28 mouse cellular contexts compared by ENCODE assay signal in the genomic region with DNA sequence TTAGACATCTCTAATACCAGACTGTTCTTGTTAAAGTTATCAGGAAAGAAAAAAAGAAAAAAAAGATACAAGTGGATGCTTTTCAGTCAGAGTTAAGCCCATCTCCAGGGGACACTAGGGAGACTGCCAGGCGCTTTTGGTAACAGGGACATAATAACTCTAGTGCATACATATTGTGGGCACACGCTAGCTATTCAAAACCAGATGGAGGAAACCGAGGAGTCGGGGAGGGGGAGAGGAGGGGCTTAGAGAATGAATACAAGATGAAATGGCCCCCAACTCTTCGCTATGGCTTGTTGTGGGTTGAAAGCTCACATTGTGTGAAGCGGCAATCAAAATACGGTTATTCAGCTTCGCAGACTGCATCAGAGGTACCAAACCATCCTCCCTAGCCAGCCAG. TPM values are rescaled to one million over a fixed set of nuclear protein-coding genes. Genes with fewer than 3 reads are reported as not detected.
DNase-seq lines count a peak whose midpoint lies in the region; ATAC-seq lines count a peak whose summit lies in the region.
"Had no signal": no experiment of that assay in that cellular context is flagged by ENCODE, and none has a peak within 500 bp of the region (broad histone marks: within the 10 kb centered on the region; RNA-seq: fewer than 3 reads in every experiment).

No protein-coding gene starts in this region.

- no peaks in the 10 kb centered on the region for H3K27me3 ChIP-seq in intestine, embryonic 14.5 days (replicated peaks; ENCODE audit: control insufficient read depth, insufficient read depth, low read length)
- no peaks in the 10 kb centered on the region for H3K27me3 ChIP-seq in intestine, embryonic 16.5 days (replicated peaks; ENCODE audit: control insufficient read depth, insufficient read depth, low read length)
- no peaks in the 10 kb centered on the region for H3K27me3 ChIP-seq in embryonic facial prominence, embryonic 11.5 days (ENCODE audit: control insufficient read depth, insufficient read depth, low read length)
- H3K27me3 ChIP-seq in forebrain, embryonic 13.5 days, result no peaks in the 10 kb centered on the region
- H3K27me3 ChIP-seq in limb, embryonic 10.5 days (ENCODE audit: low read depth, poor library complexity, severe bottlenecking), result no peaks in the 10 kb centered on the region
- no peaks in the 10 kb centered on the region for H3K27me3 ChIP-seq in hindbrain, embryonic 16.5 days (replicated peaks; ENCODE audit: control insufficient read depth, insufficient read depth, low read length)
- H3K27me3 ChIP-seq: hindbrain, embryonic 15.5 days; kidney, embryonic 15.5 days; neural tube, embryonic 15.5 days; stomach, embryonic 15.5 days had no signal

- WGBS in intestine, embryonic 14.5 days, result 81% methylated on average over 8 of the region's 8 CpGs
- WGBS in intestine, embryonic 16.5 days, result 86% methylated on average over 8 of the region's 8 CpGs
- WGBS in embryonic facial prominence, embryonic 11.5 days, result 52% methylated on average over 8 of the region's 8 CpGs
- 22% methylated on average over 8 of the region's 8 CpGs for WGBS in forebrain, embryonic 13.5 days
- 86% methylated on average over 8 of the region's 8 CpGs for WGBS in limb, embryonic 10.5 days
- 41% methylated on average over 8 of the region's 8 CpGs for WGBS in hindbrain, embryonic 16.5 days

- H3K4me1 ChIP-seq in intestine, embryonic 14.5 days (replicated peaks; ENCODE audit: control insufficient read depth, insufficient read depth, low read length), result no peaks in the 10 kb centered on the region
- H3K4me1 ChIP-seq in intestine, embryonic 16.5 days (ENCODE audit: control insufficient read depth, insufficient read depth, low read length), result no peaks in the 10 kb centered on the region
- H3K4me1 ChIP-seq in embryonic facial prominence, embryonic 11.5 days (ENCODE audit: control insufficient read depth, insufficient read depth, low read length), result no peaks in the 10 kb centered on the region
- H3K4me1 ChIP-seq in forebrain, embryonic 13.5 days, result peaks cover 15% of the 10 kb centered on the region
- H3K4me1 ChIP-seq in limb, embryonic 10.5 days, result peaks cover 13% of the 10 kb centered on the region
- H3K4me1 ChIP-seq in hindbrain, embryonic 16.5 days (ENCODE audit: control insufficient read depth, insufficient read depth, low read depth, low read length), result no peaks in the 10 kb centered on the region
- H3K4me1 ChIP-seq: hindbrain, embryonic 15.5 days; neural tube, embryonic 15.5 days; stomach, embryonic 15.5 days had no signal

- ATAC-seq in intestine, embryonic 14.5 days (replicated peaks; ENCODE audit: low FRiP score, low TSS enrichment, low read depth), result no peak
- ATAC-seq in intestine, embryonic 16.5 days, result no peak
- no peak for ATAC-seq in embryonic facial prominence, embryonic 11.5 days (replicated peaks; ENCODE audit: insufficient number of reproducible peaks, low FRiP score, low TSS enrichment, low read depth)
- no peak for ATAC-seq in forebrain, embryonic 13.5 days
- ATAC-seq in hindbrain, embryonic 16.5 days, result no peak
- ATAC-seq: intestine, postnatal 0 days; liver, postnatal 0 days; lung, postnatal 0 days had no signal

- H3K4me3 ChIP-seq in intestine, embryonic 14.5 days (ENCODE audit: low read depth, low read length), result no peak overlapping the region
- H3K4me3 ChIP-seq in intestine, embryonic 16.5 days (ENCODE audit: low read length), result no peak overlapping the region
- H3K4me3 ChIP-seq in embryonic facial prominence, embryonic 11.5 days (ENCODE audit: low read depth, low read length), result no peak overlapping the region
- no peak overlapping the region for H3K4me3 ChIP-seq in forebrain, embryonic 13.5 days
- H3K4me3 ChIP-seq in limb, embryonic 10.5 days, result no peak overlapping the region
- H3K4me3 ChIP-seq in hindbrain, embryonic 16.5 days (ENCODE audit: low read length), result no peak overlapping the region
- H3K4me3 ChIP-seq: embryonic facial prominence, embryonic 12.5 days; hindbrain, embryonic 15.5 days; kidney, embryonic 15.5 days; left cerebral cortex, adult 2 months; neural tube, embryonic 15.5 days; stomach, embryonic 15.5 days had no signal

- no peaks in the 10 kb centered on the region for H3K9me3 ChIP-seq in intestine, embryonic 14.5 days (ENCODE audit: control insufficient read depth, low read length)
- H3K9me3 ChIP-seq in intestine, embryonic 16.5 days (ENCODE audit: control insufficient read depth, low read length), result no peaks in the 10 kb centered on the region
- H3K9me3 ChIP-seq in embryonic facial prominence, embryonic 11.5 days (replicated peaks; ENCODE audit: control insufficient read depth, low read length), result no peaks in the 10 kb centered on the region
- peaks cover 4% of the 10 kb centered on the region; the same call in 1 of the 2 replicates for H3K9me3 ChIP-seq in forebrain, embryonic 13.5 days (replicated peaks)
- H3K9me3 ChIP-seq in limb, embryonic 10.5 days (replicated peaks), result no peaks in the 10 kb centered on the region
- no peaks in the 10 kb centered on the region for H3K9me3 ChIP-seq in hindbrain, embryonic 16.5 days (ENCODE audit: control insufficient read depth, low read length)
- H3K9me3 ChIP-seq: embryonic facial prominence, embryonic 12.5 days; hindbrain, embryonic 15.5 days; kidney, embryonic 15.5 days; neural tube, embryonic 15.5 days; stomach, embryonic 15.5 days had no signal

- H3K36me3 ChIP-seq in intestine, embryonic 14.5 days (ENCODE audit: control insufficient read depth, insufficient read depth, low read length), result no peaks in the 10 kb centered on the region
- no peaks in the 10 kb centered on the region for H3K36me3 ChIP-seq in intestine, embryonic 16.5 days (ENCODE audit: control insufficient read depth, insufficient read depth, low read length)
- H3K36me3 ChIP-seq in embryonic facial prominence, embryonic 11.5 days (replicated peaks; ENCODE audit: control insufficient read depth, insufficient read depth, low read depth, low read length), result no peaks in the 10 kb centered on the region
- no peaks in the 10 kb centered on the region for H3K36me3 ChIP-seq in forebrain, embryonic 13.5 days (ENCODE audit: poor library complexity, severe bottlenecking)
- H3K36me3 ChIP-seq in limb, embryonic 10.5 days, result no peaks in the 10 kb centered on the region
- no peaks in the 10 kb centered on the region for H3K36me3 ChIP-seq in hindbrain, embryonic 16.5 days (ENCODE audit: control insufficient read depth, insufficient read depth, low read length)
- H3K36me3 ChIP-seq: embryonic facial prominence, embryonic 12.5 days; hindbrain, embryonic 15.5 days; kidney, embryonic 15.5 days; neural tube, embryonic 15.5 days; stomach, embryonic 15.5 days had no signal

- H3K27ac ChIP-seq in intestine, embryonic 14.5 days (ENCODE audit: low read depth), result no peak overlapping the region
- no peak overlapping the region for H3K27ac ChIP-seq in intestine, embryonic 16.5 days (ENCODE audit: low read length)
- H3K27ac ChIP-seq in embryonic facial prominence, embryonic 11.5 days (replicated peaks; ENCODE audit: low read depth, low read length), result no peak overlapping the region
- H3K27ac ChIP-seq in forebrain, embryonic 13.5 days, result no peak overlapping the region
- H3K27ac ChIP-seq in limb, embryonic 10.5 days, result no peak overlapping the region
- H3K27ac ChIP-seq in hindbrain, embryonic 16.5 days (ENCODE audit: low read depth, low read length), result no peak overlapping the region
- H3K27ac ChIP-seq: embryonic facial prominence, embryonic 12.5 days; hindbrain, embryonic 15.5 days; kidney, embryonic 15.5 days; left cerebral cortex, adult 2 months; macrophage; neural tube, embryonic 15.5 days; stomach, embryonic 15.5 days had no signal

- peak; percentile 39 for DNase-seq in intestine, embryonic 14.5 days (ENCODE audit: low spot score)
- DNase-seq in embryonic facial prominence, embryonic 11.5 days (ENCODE audit: low spot score), result peak; percentile 48
- DNase-seq in limb, embryonic 10.5 days (ENCODE audit: low spot score), result peak; percentile 27
- no peak for DNase-seq in cerebellum, adult 9-11 months
- no peak for DNase-seq in left cerebral cortex, adult 9 months (ENCODE audit: low spot score in 2 of 2)
- DNase-seq: adrenal gland, postnatal 25 days; cerebellum, adult 9-10 months; gastrocnemius, postnatal 36 days; kidney, postnatal 36 days; left cerebral cortex, postnatal 4 days; liver, postnatal 0 days; right cerebral cortex, adult 18-20 months; right cerebral cortex, postnatal 4 days; thymus, adult 18-20 months; thymus, postnatal 4 days had no signal

- H3K9ac ChIP-seq in intestine, embryonic 14.5 days (ENCODE audit: low read length), result no peak overlapping the region
- no peak overlapping the region for H3K9ac ChIP-seq in intestine, embryonic 16.5 days (ENCODE audit: low read depth, low read length)
- no peak overlapping the region for H3K9ac ChIP-seq in embryonic facial prominence, embryonic 11.5 days (replicated peaks; ENCODE audit: low read length)
- no peak overlapping the region for H3K9ac ChIP-seq in forebrain, embryonic 13.5 days
- H3K9ac ChIP-seq in hindbrain, embryonic 16.5 days (ENCODE audit: low read depth, low read length), result no peak overlapping the region; the same call in 1 of the 2 replicates
- H3K9ac ChIP-seq: embryonic facial prominence, embryonic 12.5 days; hindbrain, embryonic 15.5 days; kidney, embryonic 15.5 days; liver, postnatal 0 days; neural tube, embryonic 15.5 days; stomach, embryonic 15.5 days had no signal

- H3K4me2 ChIP-seq in intestine, embryonic 14.5 days (ENCODE audit: low read length), result no peak overlapping the region
- no peak overlapping the region for H3K4me2 ChIP-seq in intestine, embryonic 16.5 days (ENCODE audit: low read depth, low read length)
- no peak overlapping the region for H3K4me2 ChIP-seq in embryonic facial prominence, embryonic 11.5 days (ENCODE audit: low read depth, low read length)
- peak overlapping the region; percentile 33; the same call in 1 of the 2 replicates for H3K4me2 ChIP-seq in forebrain, embryonic 13.5 days
- no peak overlapping the region for H3K4me2 ChIP-seq in hindbrain, embryonic 16.5 days (ENCODE audit: low read length)
- H3K4me2 ChIP-seq: embryonic facial prominence, embryonic 12.5 days; hindbrain, embryonic 15.5 days; kidney, embryonic 15.5 days; liver, embryonic 11.5 days; neural tube, embryonic 15.5 days; stomach, embryonic 15.5 days had no signal

RNA-seq across cellular contexts. Expression of gene Cog6, which starts 53.6 kb away (rescaled TPM):
- polyA plus RNA-seq in intestine, embryonic 14.5 days (2014; fragmentation: Nextera tagmentation; extraction: Ambion mirVana), result 40.0 and 42.4 TPM in 2 replicates
- 37.5 and 40.4 TPM in 2 replicates for polyA plus RNA-seq in intestine, embryonic 16.5 days (2015; fragmentation: Nextera tagmentation; extraction: Ambion mirVana)
- 50.8 and 54.2 TPM in 2 replicates for polyA plus RNA-seq in embryonic facial prominence, embryonic 11.5 days (2014; fragmentation: Nextera tagmentation; extraction: Ambion mirVana)
- 55.2 and 55.4 TPM in 2 replicates for polyA plus RNA-seq in forebrain, embryonic 13.5 days (2015; fragmentation: Nextera tagmentation; extraction: Ambion mirVana)
- polyA plus RNA-seq in limb, embryonic 10.5 days (2016; fragmentation: Nextera tagmentation; extraction: Ambion mirVana), result 36.4 and 46.3 TPM in 2 replicates
- polyA plus RNA-seq in hindbrain, embryonic 16.5 days (2015; fragmentation: Nextera tagmentation; extraction: Ambion mirVana), result 45.8 and 50.6 TPM in 2 replicates

Comparison
In these comparisons a context has a peak if more than half of its experiments do, and no peak if none do; other contexts are left out.
1. DNase-seq: peak in intestine, embryonic 14.5 days (single experiment), embryonic facial prominence, embryonic 11.5 days (single experiment) and limb, embryonic 10.5 days (single experiment); none in cerebellum, adult 9-11 months (single experiment) and left cerebral cortex, adult 9 months (0 of 2).